Mouse (Mus musculus) B cell, adult 62 days (primary cell): ENCODE measurements around the gene Rpgr. TPM values are rescaled to one million over a fixed set of nuclear protein-coding genes. Genes with fewer than 3 reads are reported as not detected.

Source experiments
- total RNA-seq: library from RNA; stranded (reverse); gene quantifications from 4 replicates; pipeline ENCODE4 v1.2.4, GENCODE M21; 2023

The Rpgr gene
- total RNA-seq, result 6.0 to 10.6 TPM (median 10.3 TPM) in 4 replicates

DNA sequence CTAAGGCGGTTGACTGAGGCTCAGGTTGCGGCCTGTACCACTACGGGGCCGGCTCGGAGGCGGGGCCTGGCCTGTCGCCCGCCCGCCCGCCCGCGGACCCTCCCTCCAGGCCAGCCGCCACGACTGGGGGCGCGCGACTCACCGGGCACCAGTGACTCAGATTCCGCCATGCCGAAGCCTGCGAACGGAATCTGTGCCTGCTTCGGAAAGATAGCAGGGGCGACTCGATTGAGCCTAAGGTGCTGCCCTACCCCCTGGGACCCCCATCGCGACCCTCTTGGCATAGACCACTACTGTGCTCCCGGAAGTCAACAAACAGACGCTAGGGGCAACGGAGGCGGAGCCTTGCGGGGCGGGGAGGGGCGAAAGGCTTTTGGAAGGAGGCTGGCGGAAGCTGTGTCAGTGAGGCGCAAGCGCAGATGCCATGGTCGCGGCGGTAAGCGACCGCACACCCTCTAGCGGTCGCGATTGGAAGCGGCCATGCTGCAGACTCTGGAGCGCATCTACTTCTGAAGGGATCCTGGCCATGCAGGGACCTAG, at the start of gene Rpgr:
Gene Rpgr, minus strand, starts transcription at position 511 of the 540 bp plus-strand sequence.

GRCm38 (mm10) chrX:10251852-10252504, 35.3 kb upstream of the Rpgr start, which contains the start of gene Otc:
Gene Otc (plus strand): TSS chrX:10252305.

DNA sequence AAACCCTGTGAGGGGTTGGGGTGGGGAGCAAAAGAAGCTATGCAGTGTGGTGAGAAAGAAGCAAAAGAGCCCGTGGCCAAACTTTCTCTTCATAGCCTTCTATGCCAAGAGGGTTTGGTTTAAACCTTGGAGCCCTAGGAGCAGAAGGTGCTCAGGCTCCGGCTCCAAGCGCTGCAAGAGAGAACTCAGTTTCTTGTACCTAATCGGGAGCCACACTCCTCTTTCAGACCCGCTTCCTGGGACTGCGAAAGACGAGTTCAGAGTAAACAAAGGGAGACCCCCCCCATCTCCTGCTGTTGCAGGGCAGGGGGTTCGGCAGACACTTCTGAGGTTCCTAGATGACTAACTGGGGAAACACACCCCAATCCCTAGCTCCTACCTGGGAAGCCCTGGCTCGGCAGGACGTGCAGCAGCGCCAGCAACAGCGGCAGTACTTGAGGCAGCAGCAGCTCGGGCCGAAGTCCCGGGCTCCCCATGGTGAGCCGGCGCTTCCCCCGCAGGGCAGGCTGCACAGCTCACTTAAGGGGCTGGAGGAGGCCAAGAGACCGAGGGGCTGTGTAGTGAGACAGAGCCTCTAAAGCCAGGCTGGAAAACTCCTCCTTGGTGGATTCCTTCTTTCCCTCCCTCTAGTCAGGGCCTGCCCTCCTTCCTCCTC, 99.5 kb downstream of the Rpgr start, which contains the start of gene Srpx:
Gene Srpx, minus strand, starts transcription at position 645 of the 655 bp plus-strand sequence.

Other genes with a start within 250 kb of the Rpgr start
- not detected in 4 replicates for gene Srpx, start 99.2 kb downstream of the Rpgr start, total RNA-seq
- gene Otc, start 35.4 kb upstream of the Rpgr start, total RNA-seq, result not detected in 4 replicates